Mouse (Mus musculus) bone marrow macrophage, adult 2 months (primary cell): ENCODE measurements at regions not wholly inside any gene's neighbourhood (a gene's known extent, or its start where the extent isn't known, plus 50 kb on each side); places are given as distances from the start of the nearest gene placed in this dataset.

ENCODE experiments used
- CTCF ChIP-seq: IDR thresholded peaks from 2 replicates; pipeline ENCODE4 v1.5.1; 2012; ENCODE audit warnings: low read depth, mild to moderate bottlenecking, low read length, moderate library complexity
- POLR2A ChIP-seq: IDR thresholded peaks from 2 replicates; pipeline ENCODE4 v1.6.1; 2012; ENCODE audit warnings: mild to moderate bottlenecking, low read depth, low read length, borderline replicate concordance

DNA sequence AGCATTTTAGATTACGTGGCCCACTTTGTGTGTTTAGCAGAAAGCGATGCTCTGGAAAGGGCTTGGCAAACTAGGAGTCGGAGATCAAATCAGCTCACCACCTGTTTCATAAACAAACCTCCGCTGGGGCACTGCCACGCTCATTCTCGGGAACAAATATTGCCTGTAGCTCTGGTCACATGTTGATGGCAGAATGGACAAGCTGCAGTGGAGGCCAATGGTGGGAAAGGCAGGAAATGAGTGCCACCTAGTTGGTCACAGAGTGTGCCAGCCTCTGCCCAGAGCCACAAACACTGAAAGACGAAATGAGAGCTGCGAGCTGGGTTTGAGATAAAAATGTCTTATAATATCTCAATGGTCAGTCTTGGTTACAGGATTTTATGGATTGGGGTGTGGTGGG lies 259.2 kb upstream of the Csf3r start:
- TF ChIP-seq CTCF, result no peak
- TF ChIP-seq POLR2A, result no peak
